Mouse (Mus musculus): ENCODE measurements around the gene Creld1. TPM values are rescaled to one million over a fixed set of nuclear protein-coding genes. Genes with fewer than 3 reads are reported as not detected.

Gene Creld1
- total and polyA plus RNA-seq, 3 experiments: 3.4 to 12.9 (median 4.3) TPM

- H3K4me3 ChIP-seq (replicated peaks in 1 of 3; ENCODE audit: low read depth in 2 of 3, low read length in 2 of 3, poor library complexity in 1 of 3): no peak overlapping the region
- H3K4me1 ChIP-seq (ENCODE audit: control insufficient read depth in 1 of 2, insufficient read depth in 2 of 2): peaks cover 13 to 19% of the 10 kb centered on the region in 2 experiments; a peak in 3 of 4 replicates
- H3K27me3 ChIP-seq (replicated peaks): peaks cover 30% of the 10 kb centered on the region
- H3K9ac ChIP-seq (ENCODE audit: insufficient read depth, low read depth): no peak overlapping the region
- no peaks in the 10 kb centered on the region for H3K36me3 ChIP-seq (replicated peaks in 1 of 2; ENCODE audit: control insufficient read depth in 1 of 2, insufficient read depth in 1 of 2, low read length in 1 of 2)
- no peaks in the 10 kb centered on the region for H3K79me2 ChIP-seq (replicated peaks; ENCODE audit: control insufficient read depth, extremely low read depth, insufficient read depth, poor library complexity, severe bottlenecking)
- no peak overlapping the region for H3K4me2 ChIP-seq (ENCODE audit: insufficient read depth, low read depth, poor library complexity, severe bottlenecking)
- in situ Hi-C loops (cut with MboI; ENCODE audit: low pct_ligation_motif_present, low pct_unique_long_range_greater_than_20kb, low sequenced_read_pairs): no loop called here
- dilution Hi-C loops (cut with MboI; ENCODE audit: extremely low pct_ligation_motif_present, extremely low pct_unique_long_range_greater_than_20kb, low sequenced_read_pairs): no loop called here
- no peaks in the 10 kb centered on the region for H3K9me3 ChIP-seq (replicated peaks; ENCODE audit: low read length)
- TF ChIP-seq SMC3 (IDR thresholded peaks at IDR 0.05; ENCODE audit: low read depth, low read length) (0 out of 2 replicates have a peak, but pooled peaks have one; percentile 12), MAX (IDR thresholded peaks at IDR 0.05; ENCODE audit: low read length) (no peak), CTCF (conservative IDR thresholded peaks at IDR 0.05 in 1 of 2, IDR thresholded peaks at IDR 0.05 in 1 of 2; ENCODE audit: low read depth in 2 of 2, low read length in 2 of 2) (peak in 1 of 2 experiments; percentile 39; a peak in 2 of 4 replicates)
- no peak for DNase-seq (ENCODE audit: extremely low read depth)
- no peak overlapping the region for H3K27ac ChIP-seq (ENCODE audit: insufficient read depth, low read depth)
Measured at GRCm38 (mm10) chr6:113465602-113466001, 17.5 kb upstream of the Creld1 start.

DNA sequence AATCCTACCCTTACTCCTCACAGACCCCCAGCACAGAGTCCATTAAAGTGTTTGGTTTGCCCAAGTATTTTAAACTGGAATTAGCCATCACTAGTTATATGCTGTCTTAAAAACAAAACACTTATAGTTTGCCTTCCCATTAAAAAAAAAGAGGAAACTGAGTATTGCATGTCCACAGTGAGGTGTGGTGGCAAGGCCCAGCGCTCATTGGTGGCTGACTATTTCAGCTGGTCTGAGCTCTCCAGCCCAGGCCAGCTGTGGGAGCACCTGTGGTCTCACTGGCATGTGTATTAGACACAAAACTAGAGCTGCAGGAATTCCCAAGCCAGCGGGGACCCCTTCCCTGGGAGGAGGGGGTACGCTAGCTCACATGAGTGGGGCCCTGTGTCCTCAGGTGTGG is 14.6 kb upstream of the Creld1 start:
- no peak overlapping the region; the same call in 1 of the 2 replicates for H3K4me2 ChIP-seq (ENCODE audit: insufficient read depth, low read depth, poor library complexity, severe bottlenecking)
- TF ChIP-seq JUND (conservative IDR thresholded peaks at IDR 0.05; ENCODE audit: low read depth, low read length): no peak
- TF ChIP-seq IRF4 (IDR thresholded peaks at IDR 0.05; ENCODE audit: low read depth, low read length): no peak
- no peak for TF ChIP-seq TCF12 (IDR thresholded peaks at IDR 0.05; ENCODE audit: low read depth, low read length)
- no peak for TF ChIP-seq MYC (IDR thresholded peaks at IDR 0.05; ENCODE audit: low read depth, low read length)
- TF ChIP-seq TBP (conservative IDR thresholded peaks at IDR 0.05; ENCODE audit: low read depth, low read length): no peak
- TF ChIP-seq MXI1 (IDR thresholded peaks at IDR 0.05; ENCODE audit: low read depth, low read length): no peak
- no peak for TF ChIP-seq PAX5 (IDR thresholded peaks at IDR 0.05; ENCODE audit: low read length)
- no peak for TF ChIP-seq CHD1 (IDR thresholded peaks at IDR 0.05; ENCODE audit: low read depth, low read length)
- TF ChIP-seq MAZ (IDR thresholded peaks at IDR 0.05; ENCODE audit: low read depth, low read length): no peak
- TF ChIP-seq KAT2A (IDR thresholded peaks at IDR 0.05; ENCODE audit: insufficient replicate concordance, low read length): no peak
- no peak for TF ChIP-seq RCOR1 (conservative IDR thresholded peaks at IDR 0.05; ENCODE audit: low read depth, low read length)
- TF ChIP-seq MAFK (IDR thresholded peaks at IDR 0.05; ENCODE audit: insufficient replicate concordance, low read length): no peak
- no peak for TF ChIP-seq GABPA (IDR thresholded peaks at IDR 0.05; ENCODE audit: insufficient replicate concordance, low read depth, low read length)
- no peak for TF ChIP-seq SIN3A (IDR thresholded peaks at IDR 0.05; ENCODE audit: low read length)
- TF ChIP-seq EP300 (IDR thresholded peaks at IDR 0.05; ENCODE audit: low read length): no peak
- TF ChIP-seq ZC3H11A (IDR thresholded peaks at IDR 0.05; ENCODE audit: low read depth, low read length): no peak
- TF ChIP-seq USF2 (conservative IDR thresholded peaks at IDR 0.05; ENCODE audit: low read depth, low read length): no peak
- peaks cover 13 to 19% of the 10 kb centered on the region in 2 experiments; a peak in 3 of 4 replicates for H3K4me1 ChIP-seq (ENCODE audit: control insufficient read depth in 1 of 2, insufficient read depth in 2 of 2)
- no peak for DNase-seq (ENCODE audit: extremely low read depth)
- peaks cover 40% of the 10 kb centered on the region for H3K27me3 ChIP-seq (replicated peaks)
- H3K9me3 ChIP-seq (replicated peaks; ENCODE audit: low read length): no peaks in the 10 kb centered on the region
- dilution Hi-C loops (cut with MboI; ENCODE audit: extremely low pct_ligation_motif_present, extremely low pct_unique_long_range_greater_than_20kb, low sequenced_read_pairs) (no loop called here), in situ Hi-C loops (cut with MboI; ENCODE audit: low pct_ligation_motif_present, low pct_unique_long_range_greater_than_20kb, low sequenced_read_pairs) (no loop called here)
- no peak overlapping the region for H3K9ac ChIP-seq (ENCODE audit: insufficient read depth, low read depth)
- H3K27ac ChIP-seq (ENCODE audit: insufficient read depth, low read depth): no peak overlapping the region
- H3K36me3 ChIP-seq (replicated peaks in 1 of 2; ENCODE audit: control insufficient read depth in 1 of 2, insufficient read depth in 1 of 2, low read length in 1 of 2): no peaks in the 10 kb centered on the region
- H3K4me3 ChIP-seq (replicated peaks in 1 of 3; ENCODE audit: low read depth in 2 of 3, low read length in 2 of 3, poor library complexity in 1 of 3): no peak overlapping the region
- no peaks in the 10 kb centered on the region for H3K79me2 ChIP-seq (replicated peaks; ENCODE audit: control insufficient read depth, extremely low read depth, insufficient read depth, poor library complexity, severe bottlenecking)

Measured in CH12.LX (cell line).